15 mouse cellular contexts compared by ENCODE assay signal in the genomic region with DNA sequence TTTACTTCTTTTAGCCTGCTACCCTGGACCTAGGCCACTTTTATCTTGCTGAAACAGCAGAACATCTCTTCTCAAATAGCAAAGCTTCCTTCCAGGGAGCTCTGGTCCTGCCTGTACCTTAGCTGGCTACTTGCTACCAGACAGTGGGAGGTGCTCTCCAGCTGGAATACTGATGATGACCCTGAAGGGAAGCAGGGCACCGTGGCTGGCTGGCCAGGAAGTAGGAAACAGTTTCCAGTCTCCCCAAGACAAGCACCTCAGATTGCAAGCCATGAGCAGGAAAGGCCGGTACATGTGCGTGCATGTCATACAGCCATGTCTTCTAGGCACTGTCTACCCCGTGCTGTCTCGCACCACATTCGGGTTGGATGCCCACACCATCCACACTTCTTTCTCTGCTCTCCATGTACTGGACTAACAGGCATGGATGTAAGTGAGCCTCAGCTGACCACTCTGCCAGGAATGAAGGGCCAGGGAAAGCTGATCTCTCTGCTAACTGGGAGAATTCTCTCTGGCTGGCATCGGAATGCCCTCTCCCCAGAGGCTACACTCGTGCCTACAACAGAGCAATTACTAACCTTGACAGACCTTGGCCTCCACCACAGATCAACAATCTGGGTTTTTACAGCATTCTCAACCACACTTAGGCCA. TPM values are rescaled to one million over a fixed set of nuclear protein-coding genes. Genes with fewer than 3 reads are reported as not detected.
A peak's percentile ranks its signal among the peaks of the same experiment; 100 is the strongest.
DNase-seq lines count a peak whose midpoint lies in the region; ATAC-seq and TF ChIP-seq lines count a peak whose summit lies in the region.
"Had no signal": no experiment of that assay in that cellular context is flagged by ENCODE, and none has a peak within 500 bp of the region (broad histone marks: within the 10 kb centered on the region; RNA-seq: fewer than 3 reads in every experiment).

No protein-coding gene starts in this region.

- 0 out of 2 replicates have a peak overlapping the region, but pooled peaks have one; percentile 17 for H3K27ac ChIP-seq in hindbrain, embryonic 12.5 days
- H3K27ac ChIP-seq in hindbrain, embryonic 14.5 days = no peak overlapping the region
- peak overlapping the region; percentile 4; the same call in 1 of the 2 replicates for H3K27ac ChIP-seq in kidney, adult 2 months (ENCODE audit: insufficient read depth, low read depth, low read length)
- H3K27ac ChIP-seq: hindbrain, postnatal 0 days; limb, embryonic 13.5 days; midbrain, embryonic 12.5 days had no signal

- DNase-seq in adrenal gland, postnatal 36 days = peak; percentile 26 to 41
- no peak for DNase-seq in adrenal gland, adult 18-20 months (ENCODE audit: low spot score in 2 of 2)
- no peak for DNase-seq in hindbrain, embryonic 14.5 days (ENCODE audit: low spot score)
- peak; percentile 57 for DNase-seq in kidney, adult 2 months
- DNase-seq in skeletal muscle tissue, adult 2 months (ENCODE audit: low read depth, low spot score) = peak; percentile 88
- DNase-seq in frontal cortex, adult 2 months (ENCODE audit: extremely low spot score in 1 of 2, low spot score in 1 of 2) = no peak
- no peak for DNase-seq in left cerebral cortex, adult 8-10 months (ENCODE audit: low spot score in 2 of 2)
- DNase-seq: forebrain, postnatal 0 days; layer of hippocampus, postnatal 36 days; lung, embryonic 14.5 days; retina, postnatal 1 day had no signal

- no peaks in the 10 kb centered on the region for H3K36me3 ChIP-seq in hindbrain, embryonic 12.5 days
- H3K36me3 ChIP-seq in hindbrain, embryonic 14.5 days (replicated peaks; ENCODE audit: control insufficient read depth, insufficient read depth) = no peaks in the 10 kb centered on the region
- no peaks in the 10 kb centered on the region for H3K36me3 ChIP-seq in kidney, adult 2 months (ENCODE audit: control insufficient read depth, insufficient read depth, low read length)
- H3K36me3 ChIP-seq: limb, embryonic 13.5 days; midbrain, embryonic 12.5 days had no signal

- no peak for TF ChIP-seq POLR2A in kidney, adult 2 months (IDR thresholded peaks at IDR 0.05; ENCODE audit: low read depth, low read length)

- H3K4me2 ChIP-seq in hindbrain, embryonic 12.5 days (replicated peaks) = no peak overlapping the region
- no peak overlapping the region for H3K4me2 ChIP-seq in hindbrain, embryonic 14.5 days (replicated peaks)
- H3K4me2 ChIP-seq: limb, embryonic 13.5 days; lung, embryonic 14.5 days; midbrain, embryonic 12.5 days had no signal

- no peak for ATAC-seq in hindbrain, embryonic 12.5 days (ENCODE audit: low FRiP score)
- ATAC-seq in hindbrain, embryonic 14.5 days (ENCODE audit: low FRiP score) = no peak
- ATAC-seq: forebrain, postnatal 0 days; hindbrain, postnatal 0 days had no signal

- no peaks in the 10 kb centered on the region for H3K27me3 ChIP-seq in hindbrain, embryonic 12.5 days
- no peaks in the 10 kb centered on the region for H3K27me3 ChIP-seq in hindbrain, embryonic 14.5 days (ENCODE audit: control insufficient read depth, insufficient read depth, low read length)
- no peaks in the 10 kb centered on the region for H3K27me3 ChIP-seq in kidney, adult 2 months (replicated peaks; ENCODE audit: control insufficient read depth, insufficient read depth, low read length)
- H3K27me3 ChIP-seq: limb, embryonic 13.5 days; midbrain, embryonic 12.5 days had no signal

- TF ChIP-seq CTCF in kidney, adult 2 months (conservative IDR thresholded peaks at IDR 0.05; ENCODE audit: insufficient read depth, insufficient read length, low read depth, low read length) = no peak

- no peak overlapping the region for H3K9ac ChIP-seq in hindbrain, embryonic 12.5 days
- H3K9ac ChIP-seq in hindbrain, embryonic 14.5 days = no peak overlapping the region
- H3K9ac ChIP-seq: forebrain, postnatal 0 days; limb, embryonic 13.5 days; lung, embryonic 14.5 days; midbrain, embryonic 12.5 days had no signal

- peaks cover 7% of the 10 kb centered on the region; the same call in 1 of the 2 replicates for H3K4me1 ChIP-seq in hindbrain, embryonic 12.5 days
- H3K4me1 ChIP-seq in hindbrain, embryonic 14.5 days (replicated peaks; ENCODE audit: control insufficient read depth, insufficient read depth, low read length) = no peaks in the 10 kb centered on the region
- H3K4me1 ChIP-seq in kidney, adult 2 months (ENCODE audit: control insufficient read depth, insufficient read depth, low read length) = 0 out of 2 replicates have a peak, but pooled peaks cover 3% of the 10 kb centered on the region
- H3K4me1 ChIP-seq: midbrain, embryonic 12.5 days had no signal

- no peak overlapping the region for H3K4me3 ChIP-seq in hindbrain, embryonic 12.5 days
- H3K4me3 ChIP-seq in hindbrain, embryonic 14.5 days (replicated peaks; ENCODE audit: low read length) = no peak overlapping the region
- H3K4me3 ChIP-seq in kidney, adult 2 months (ENCODE audit: insufficient read depth, low read depth, low read length) = no peak overlapping the region
- H3K4me3 ChIP-seq: limb, embryonic 13.5 days; midbrain, embryonic 12.5 days had no signal

- H3K9me3 ChIP-seq in hindbrain, embryonic 12.5 days (replicated peaks) = no peaks in the 10 kb centered on the region
- H3K9me3 ChIP-seq in hindbrain, embryonic 14.5 days (ENCODE audit: control insufficient read depth, low read length) = no peaks in the 10 kb centered on the region
- H3K9me3 ChIP-seq: limb, embryonic 13.5 days; midbrain, embryonic 12.5 days had no signal

- 76% methylated on average over 8 of the region's 8 CpGs for WGBS in hindbrain, embryonic 12.5 days
- WGBS in hindbrain, embryonic 14.5 days = 85% methylated on average over 8 of the region's 8 CpGs
- WGBS in kidney, adult 2 months = 50% methylated on average over 8 of the region's 8 CpGs

RNA-seq across cellular contexts. Expression of a gene that starts 17.1 kb away (rescaled TPM):
- 10 to 100 TPM; 16.9 to 25.5 TPM for total RNA-seq in adrenal gland, postnatal 36 days (2021)
- 10 to 100 TPM; 21.3 to 32.1 TPM for total RNA-seq in adrenal gland, adult 18-20 months (2021)
- 8.5 and 9.8 TPM in 2 replicates for polyA plus RNA-seq in hindbrain, embryonic 12.5 days (2016; fragmentation: Nextera tagmentation; extraction: Ambion mirVana)
- polyA plus RNA-seq in hindbrain, embryonic 14.5 days (2014; fragmentation: Nextera tagmentation; extraction: Ambion mirVana) = 2.8 and 3.4 TPM in 2 replicates
- 4.9 and 6.9 TPM in 2 replicates for polyA plus RNA-seq in kidney, adult 2 months (2012; rRNA removed)
- polyA plus RNA-seq in frontal cortex, adult 2 months (2012; rRNA removed) = 10.6 and 10.9 TPM in 2 replicates
- 1 to 10 TPM; 2.5 to 3.6 (median 3.4) TPM for total RNA-seq in left cerebral cortex, adult 8-10 months (2022)

Comparison
In these comparisons a context has a peak if more than half of its experiments do, and no peak if none do; other contexts are left out.
1. DNase-seq: peak in adrenal gland, postnatal 36 days (2 of 2), kidney, adult 2 months (single experiment) and skeletal muscle tissue, adult 2 months (single experiment); none in adrenal gland, adult 18-20 months (0 of 2), hindbrain, embryonic 14.5 days (single experiment), frontal cortex, adult 2 months (0 of 2) and left cerebral cortex, adult 8-10 months (0 of 2).